Mouse (Mus musculus): ENCODE data around the gene Atp6v0a1.

Gene Atp6v0a1

DNA sequence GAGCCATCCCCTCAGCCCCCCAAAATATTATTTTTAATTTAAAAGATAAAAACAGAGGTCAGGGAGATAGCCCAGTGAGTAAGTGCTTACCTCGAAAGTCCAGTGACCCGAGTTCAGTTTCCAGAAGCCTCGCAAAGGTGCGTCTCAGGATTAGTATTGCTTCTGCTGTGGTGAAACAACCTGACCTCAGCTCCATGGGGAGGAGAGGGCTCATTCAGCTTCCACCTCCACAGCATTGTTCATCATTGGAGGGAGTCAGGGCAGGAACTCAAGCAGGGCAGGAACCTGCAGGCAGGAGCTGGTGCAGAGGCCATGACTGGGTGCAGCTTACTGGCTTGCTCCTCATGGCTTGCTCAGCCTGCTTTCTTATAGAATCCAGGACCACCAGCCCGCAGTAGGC is 51.8 kb downstream of the Atp6v0a1 start:
- DNase-seq (ENCODE audit: low read depth, low spot score) = no peak

DNA sequence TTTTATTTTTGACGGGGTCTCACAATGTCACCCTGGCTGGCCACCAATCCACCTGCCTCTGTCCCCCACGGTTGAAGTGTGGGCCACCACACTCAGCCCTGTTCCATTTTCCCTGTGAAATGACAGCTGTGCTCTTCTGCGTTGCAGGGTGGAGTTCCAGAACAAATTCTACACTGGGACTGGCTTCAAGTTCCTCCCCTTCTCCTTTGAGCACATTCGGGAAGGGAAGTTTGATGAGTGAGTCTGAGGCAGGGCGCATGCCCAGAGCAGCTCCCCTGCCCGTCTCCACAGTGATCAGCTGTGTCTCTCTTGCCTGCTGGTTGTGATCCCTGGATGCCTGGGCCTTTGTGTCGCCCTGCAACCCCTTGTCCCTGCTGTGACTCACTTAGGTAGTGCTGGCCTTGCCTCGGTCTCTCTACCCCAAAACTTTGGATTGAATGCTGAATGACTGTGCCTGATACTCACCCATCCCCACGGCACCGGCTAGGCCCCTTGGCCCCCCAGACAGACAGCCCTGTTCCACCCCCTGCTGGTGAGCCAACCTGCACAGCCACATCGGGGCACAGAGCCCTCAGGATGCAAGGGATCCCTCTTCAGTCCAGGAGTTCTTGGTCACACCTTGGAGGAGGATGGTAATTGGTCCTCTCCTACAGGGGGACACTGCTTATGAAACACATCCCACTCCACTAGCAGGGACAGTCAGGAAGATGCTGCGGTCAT is 53.1 kb downstream of the Atp6v0a1 start:
- peak; percentile 76 for DNase-seq (ENCODE audit: low read depth, low spot score)

DNA sequence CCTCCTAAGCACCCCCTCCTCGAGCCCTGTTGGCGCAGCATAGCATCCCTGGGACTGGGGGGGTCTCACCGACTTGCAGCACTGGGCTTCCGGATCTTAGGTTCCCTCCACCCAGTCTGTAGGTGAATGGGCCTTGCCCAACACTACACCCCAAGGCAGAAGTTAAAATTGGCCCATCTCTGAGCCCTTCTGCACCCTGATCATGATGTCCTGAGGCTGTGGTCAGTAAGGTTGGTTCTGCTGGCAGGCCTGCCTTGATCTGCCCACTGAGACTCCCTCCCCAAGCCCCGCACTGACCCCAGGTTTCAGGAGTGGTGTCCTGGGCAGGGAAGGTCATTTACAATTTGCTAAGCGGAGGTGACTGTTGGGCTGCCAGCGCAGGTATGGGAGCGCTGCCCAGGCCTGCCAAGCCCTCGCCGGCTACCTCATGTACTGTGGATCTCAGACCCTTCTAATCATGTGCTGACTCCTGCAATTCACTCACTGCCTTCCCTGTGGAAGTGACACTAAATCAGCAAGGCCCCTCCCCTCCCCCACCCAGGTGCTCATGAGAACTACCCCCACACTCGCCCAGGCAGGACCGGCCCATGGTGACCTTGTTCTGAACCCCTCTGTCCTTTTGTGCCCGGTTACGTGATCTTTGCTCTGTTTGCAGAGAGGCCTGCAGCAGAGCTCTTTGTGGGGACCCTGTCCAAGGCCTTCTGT is 53.9 kb downstream of the Atp6v0a1 start:
- no peak for DNase-seq (ENCODE audit: low read depth, low spot score)

DNA sequence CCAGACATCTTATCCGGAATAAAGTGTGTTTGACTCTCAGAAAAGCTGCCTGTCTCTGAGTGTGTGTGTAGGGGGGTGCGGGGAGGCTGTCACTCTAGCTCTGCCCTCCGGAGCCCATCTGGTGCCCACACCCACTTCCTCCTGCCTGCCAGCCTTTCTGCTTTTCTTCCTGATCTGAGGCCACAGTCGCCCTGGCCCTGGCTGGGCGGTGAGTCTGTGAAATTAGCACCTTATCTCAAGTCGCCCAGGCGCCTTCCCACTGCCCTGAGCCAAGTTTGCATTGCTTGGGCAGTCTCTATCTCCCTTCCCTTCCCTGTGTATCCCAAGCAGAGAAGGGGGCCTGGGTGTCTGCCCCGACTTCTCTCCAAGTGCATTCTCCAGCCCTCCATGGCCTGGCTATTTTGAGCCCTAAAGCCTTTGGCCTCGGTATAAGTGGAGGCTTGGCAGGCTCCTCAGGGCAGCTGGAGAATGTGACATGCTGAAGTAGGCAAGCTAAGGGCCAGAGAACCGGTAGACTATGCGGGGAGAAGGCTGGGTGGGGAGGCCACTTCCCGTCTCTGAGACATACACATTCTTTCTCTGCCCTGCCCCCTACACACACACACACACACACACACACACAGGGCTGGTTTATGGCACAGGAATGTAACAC is 54.5 kb downstream of the Atp6v0a1 start:
- DNase-seq (ENCODE audit: low read depth, low spot score) = peak; percentile 82

DNA sequence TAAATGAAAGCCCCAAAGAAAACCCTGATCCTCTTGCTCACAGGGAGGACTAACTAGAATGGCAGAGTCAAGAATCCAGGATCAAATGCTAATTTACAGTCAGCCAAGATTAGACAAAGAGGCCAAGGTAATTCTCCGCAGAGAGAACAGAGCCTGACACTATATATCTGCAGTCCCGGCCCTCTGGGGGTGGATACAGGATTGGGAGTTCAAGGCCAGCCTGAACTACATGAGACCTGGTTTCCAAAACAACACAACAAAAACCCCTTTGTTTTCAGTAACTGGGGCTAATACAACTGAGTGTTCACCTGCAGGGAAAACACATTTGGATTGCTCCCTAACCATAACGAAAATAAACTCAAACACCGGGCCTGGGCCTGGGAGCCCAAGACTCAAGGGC is 55.2 kb downstream of the Atp6v0a1 start:
- no peak for DNase-seq (ENCODE audit: low read depth, low spot score)

DNA sequence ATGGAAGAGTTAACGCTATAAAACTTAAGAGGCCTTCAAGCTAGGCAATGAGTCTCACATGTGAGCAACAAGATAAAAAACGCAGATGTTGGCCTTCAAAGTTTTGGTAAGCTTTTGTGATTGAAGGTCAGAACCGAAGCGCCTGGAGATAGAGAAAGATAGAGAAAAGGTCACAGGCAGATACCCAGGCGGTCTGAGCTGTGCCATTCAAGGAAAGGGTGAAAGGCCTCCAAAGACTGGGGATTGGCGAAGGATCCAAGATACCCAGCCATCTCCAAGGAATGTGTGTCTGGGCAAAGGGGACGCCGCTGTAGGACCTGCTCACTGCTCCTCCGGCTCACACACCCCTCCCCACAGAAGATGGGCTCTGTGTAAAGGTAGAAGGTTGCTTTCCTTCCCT is 55.8 kb downstream of the Atp6v0a1 start:
- no peak for DNase-seq (ENCODE audit: low read depth, low spot score)

DNA sequence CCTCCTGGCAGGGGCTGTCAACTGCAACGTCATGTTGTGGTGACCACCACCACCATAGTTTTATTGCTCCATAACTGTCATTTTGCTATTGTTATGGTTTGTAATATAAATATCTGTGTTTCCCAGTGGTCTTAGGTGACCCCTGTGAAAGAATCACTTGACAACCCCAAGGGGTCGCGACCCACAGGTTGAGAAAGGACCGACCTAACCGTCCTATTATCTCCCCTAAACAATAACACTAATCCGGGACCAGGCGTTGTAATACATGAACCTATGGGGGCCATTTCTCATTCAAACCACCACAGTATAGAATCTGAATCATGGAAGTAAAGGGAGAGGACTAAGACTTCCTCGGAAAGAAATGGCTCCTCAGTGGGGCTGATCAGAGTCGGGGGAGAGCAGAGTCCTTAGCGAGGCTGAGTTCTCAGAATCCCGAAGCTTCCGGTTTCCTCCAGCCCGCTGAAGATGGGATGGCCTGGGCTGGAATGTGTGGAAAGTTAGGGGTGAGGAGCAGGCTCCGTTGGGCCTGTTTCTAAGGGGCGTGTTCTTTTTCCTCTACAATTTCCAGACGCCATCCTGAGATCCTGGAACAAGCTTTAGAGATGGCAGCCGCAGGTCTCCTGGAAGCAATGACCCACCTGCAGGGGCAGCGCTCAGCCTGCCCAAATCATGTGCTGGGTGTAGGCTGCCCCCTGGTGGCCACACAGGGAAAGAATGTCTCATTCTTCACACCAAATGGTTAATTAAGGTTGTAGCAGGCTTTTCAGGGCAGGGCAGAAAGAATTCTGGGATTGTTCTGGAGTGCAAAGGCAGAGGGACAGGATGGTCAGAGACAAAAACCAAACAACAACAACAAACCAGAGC is 57.5 kb downstream of the Atp6v0a1 start:
- peak; percentile 74 for DNase-seq (ENCODE audit: low read depth, low spot score)

DNA sequence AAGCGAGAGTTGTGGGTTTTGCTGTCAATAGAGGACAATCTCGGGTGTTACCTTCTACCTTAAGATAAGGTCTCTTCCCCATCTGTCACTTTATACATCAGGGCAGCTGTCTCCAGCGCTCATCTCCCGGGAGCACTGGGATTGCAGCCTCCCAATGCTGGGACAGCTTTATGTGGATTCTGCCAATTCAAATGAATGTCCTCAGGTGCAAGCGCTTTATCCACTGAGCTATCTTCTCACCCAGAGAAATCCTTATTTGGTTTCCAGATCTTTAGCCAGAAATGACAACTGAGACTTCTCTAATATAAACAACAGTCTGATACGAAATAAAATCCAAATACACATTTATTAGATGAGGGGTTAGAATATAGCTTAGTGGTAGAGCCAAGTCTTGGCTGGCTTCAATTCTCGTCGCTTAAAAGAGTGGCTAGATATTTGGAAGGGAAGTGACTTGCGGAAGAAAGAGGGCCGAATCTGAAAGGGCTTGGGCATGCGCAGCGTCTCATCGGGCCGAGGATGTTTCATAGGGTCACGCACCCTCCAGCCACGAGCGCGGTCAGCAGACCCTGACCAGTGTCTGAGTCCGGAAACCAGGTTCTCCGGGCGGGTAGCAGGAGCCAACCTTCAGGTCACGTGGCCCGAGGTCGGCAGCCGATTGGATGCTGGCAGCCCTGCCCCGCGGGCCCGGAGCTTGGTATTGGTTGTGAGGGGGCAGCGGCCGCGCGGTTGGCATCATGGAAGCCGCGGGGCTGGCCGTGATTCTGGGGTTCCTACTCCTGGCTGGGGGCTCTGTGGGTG is 60.3 kb downstream of the Atp6v0a1 start, which contains the start of gene Naglu:
TSS of gene Naglu (plus strand) at position 622 of the 798 bp plus-strand sequence.
- DNase-seq (ENCODE audit: low read depth, low spot score) = peak; percentile 95

DNA sequence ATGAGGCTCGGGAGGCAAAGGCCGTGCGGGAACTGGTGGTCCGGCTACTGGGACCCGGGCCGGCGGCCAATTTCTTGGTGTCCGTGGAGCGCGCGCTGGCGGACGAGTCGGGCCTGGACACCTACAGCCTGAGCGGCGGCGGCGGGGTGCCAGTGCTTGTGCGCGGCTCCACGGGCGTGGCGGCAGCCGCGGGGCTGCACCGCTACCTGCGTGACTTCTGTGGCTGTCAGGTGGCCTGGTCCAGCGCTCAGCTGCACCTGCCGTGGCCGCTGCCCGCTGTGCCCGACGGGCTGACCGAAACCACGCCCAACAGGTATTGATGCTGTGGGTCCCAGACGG is 60.9 kb downstream of the Atp6v0a1 start:
- no peak for DNase-seq (ENCODE audit: low read depth, low spot score)

DNA sequence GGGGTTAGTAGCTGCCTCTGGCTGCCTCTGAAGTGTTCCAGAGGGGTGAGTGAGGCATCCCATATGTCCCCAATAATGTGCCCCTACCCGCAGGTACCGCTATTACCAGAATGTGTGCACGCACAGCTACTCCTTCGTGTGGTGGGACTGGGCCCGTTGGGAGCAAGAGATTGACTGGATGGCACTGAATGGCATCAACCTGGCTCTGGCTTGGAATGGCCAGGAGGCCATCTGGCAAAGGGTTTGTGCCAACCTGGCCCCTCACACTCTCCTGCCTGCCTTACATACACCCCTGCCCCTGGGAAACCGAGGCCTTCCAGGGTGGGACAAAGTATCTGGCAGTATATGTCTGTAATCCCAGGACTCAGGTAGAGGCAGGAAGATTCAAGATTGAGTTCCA is 61.7 kb downstream of the Atp6v0a1 start:
- DNase-seq (ENCODE audit: low read depth, low spot score) = no peak

DNA sequence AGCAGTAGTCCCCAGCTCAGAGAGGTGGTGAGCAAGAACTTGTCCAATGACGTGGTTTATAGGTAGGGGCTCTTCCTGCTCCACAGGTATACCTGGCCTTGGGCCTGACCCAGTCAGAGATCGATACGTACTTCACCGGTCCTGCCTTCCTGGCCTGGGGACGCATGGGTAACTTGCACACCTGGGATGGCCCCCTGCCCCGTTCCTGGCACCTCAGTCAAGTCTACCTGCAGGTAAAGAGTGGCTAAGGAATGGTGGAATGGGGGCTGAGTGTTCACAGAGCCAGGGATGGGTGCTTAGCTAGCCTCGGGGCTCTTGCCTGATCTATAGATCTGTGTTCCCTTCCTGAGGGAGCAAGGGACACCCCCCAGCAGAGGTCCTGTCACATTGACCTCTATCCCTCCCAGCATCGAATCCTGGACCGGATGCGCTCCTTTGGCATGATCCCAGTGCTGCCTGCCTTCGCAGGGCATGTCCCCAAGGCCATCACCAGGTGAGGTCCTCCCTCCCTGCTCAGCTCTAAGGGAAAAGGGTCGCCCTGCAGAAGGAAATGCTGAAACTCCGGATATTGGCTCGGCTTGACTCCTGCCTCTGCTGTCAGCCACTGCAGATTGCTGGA is 62.7 kb downstream of the Atp6v0a1 start:
- no peak for DNase-seq (ENCODE audit: low read depth, low spot score)

DNA sequence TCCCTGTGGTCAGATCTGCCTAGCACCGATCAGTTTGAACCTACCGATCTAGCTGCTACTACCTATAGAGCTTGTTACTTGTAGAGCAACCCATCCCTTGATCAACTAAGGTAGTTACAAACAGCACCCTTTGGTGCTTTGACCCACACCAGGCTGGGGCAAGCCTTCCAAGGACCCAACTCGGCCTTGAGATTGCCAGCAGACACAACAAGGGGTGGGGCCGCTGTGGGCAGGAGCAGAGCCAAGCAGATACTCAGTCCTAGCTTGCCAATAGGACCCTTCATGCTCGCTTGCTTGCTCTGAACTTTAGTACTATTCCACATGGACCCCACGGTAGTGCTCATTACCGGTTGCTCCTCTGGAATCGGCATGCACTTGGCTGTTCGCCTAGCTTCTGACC is 68.9 kb downstream of the Atp6v0a1 start, which contains the start of gene Hsd17b1:
TSS of gene Hsd17b1 (plus strand) at position 291 of the 400 bp plus-strand sequence.
- no peak for DNase-seq (ENCODE audit: low read depth, low spot score)

DNA sequence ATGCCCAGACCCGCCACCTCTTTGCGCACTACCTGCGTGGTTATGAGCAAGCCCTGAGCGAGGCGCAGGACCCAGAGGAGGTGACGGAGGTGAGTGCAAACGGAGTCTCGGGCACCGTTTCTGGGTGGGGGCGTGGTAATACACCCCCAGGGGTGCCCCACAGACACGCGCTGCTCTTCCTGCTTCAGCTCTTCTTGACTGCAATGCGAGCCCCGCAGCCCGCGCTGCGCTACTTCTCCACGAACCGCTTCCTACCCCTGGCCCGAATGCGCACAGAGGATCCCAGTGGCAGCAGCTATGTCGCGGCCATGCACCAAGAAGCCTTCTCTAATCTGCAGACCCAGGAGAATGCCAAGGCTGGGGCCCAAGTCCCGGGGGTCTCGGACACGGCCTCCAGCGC is 70.5 kb downstream of the Atp6v0a1 start:
- DNase-seq (ENCODE audit: low read depth, low spot score) = no peak

DNA sequence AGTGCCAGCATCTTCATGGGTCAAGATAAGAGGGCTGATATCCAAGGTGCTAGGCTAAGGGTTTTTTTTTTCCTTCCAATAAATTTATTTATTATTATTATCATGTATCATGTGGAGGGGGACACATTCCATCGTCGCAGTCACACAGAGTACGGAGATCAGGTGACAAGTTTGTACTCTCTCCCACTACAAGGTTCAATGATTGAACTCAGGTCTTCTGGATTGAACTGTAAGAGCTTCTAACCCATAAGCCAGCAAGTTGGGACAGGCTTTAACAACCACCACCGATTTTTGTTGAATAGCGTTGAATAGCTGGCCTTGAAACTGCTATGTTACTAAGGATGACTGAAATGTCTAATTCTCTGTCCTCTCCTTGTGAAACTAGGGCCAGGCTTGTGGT is 71.2 kb downstream of the Atp6v0a1 start:
- DNase-seq (ENCODE audit: low read depth, low spot score) = no peak

DNA sequence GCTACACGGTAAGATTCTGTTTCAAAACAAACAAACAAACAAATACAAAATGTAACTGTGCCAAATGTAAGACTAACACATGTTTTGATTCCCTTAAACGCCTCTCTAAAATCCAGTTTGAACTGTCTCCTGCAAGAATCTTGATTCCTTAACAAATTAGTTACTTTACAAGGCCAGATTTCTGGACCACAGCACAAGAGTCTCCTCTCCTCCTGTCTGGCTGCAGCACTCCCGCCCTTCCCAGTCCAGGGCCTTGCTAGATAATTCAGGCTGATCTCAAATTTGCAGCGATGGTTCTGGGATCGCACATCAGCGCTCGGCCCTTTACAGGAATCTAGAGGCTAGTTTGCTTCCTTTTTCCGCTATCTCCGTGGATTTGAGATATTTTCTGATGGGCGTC is 72.4 kb downstream of the Atp6v0a1 start:
- DNase-seq (ENCODE audit: low read depth, low spot score) = no peak

DNA sequence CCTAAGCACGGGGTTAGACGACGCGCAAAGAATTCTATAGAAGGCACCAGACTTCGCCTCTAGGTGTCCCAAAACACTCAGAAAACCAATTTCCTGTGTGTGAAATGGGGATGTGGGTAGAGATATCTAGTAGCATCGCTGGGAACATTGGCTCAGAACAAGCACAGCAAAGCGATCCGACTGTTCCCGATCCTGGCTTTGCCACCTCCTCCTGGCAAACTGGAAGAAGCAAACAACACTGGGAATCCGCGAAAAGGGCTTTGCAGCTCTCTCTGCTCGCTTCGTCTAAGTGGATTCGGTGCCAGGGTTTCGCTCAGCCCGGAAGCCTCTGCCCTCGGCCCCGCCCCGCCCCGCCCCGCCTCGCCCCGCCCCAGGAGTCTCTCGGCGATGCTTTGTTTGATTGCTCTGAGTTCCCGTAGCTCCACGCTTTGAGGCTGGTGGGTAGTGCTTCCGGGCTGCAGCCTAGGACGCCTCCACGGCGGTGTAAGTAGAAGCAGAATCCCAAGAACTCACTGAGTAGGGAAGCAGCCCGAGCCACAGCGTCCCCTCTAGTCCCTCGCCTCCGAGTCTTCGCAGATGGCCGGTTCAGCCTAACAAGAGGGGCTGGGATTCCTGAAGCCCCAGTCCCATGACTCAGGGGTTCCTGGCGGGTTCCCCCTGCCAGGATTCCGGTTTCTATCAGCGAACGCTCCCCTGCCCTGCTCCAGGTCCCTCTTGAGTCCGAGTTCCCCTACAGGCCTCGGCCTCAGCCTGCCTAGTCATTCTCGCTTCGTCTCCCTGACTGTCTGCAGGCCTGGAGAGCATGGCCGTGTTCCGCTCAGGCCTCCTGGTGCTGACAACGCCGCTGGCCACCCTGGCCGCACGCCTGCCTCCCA is 73.2 kb downstream of the Atp6v0a1 start, which contains the start of gene Coasy:
TSS of gene Coasy (plus strand) at position 358 of the 875 bp plus-strand sequence.
- DNase-seq (ENCODE audit: low read depth, low spot score) = peak; percentile 83

DNA sequence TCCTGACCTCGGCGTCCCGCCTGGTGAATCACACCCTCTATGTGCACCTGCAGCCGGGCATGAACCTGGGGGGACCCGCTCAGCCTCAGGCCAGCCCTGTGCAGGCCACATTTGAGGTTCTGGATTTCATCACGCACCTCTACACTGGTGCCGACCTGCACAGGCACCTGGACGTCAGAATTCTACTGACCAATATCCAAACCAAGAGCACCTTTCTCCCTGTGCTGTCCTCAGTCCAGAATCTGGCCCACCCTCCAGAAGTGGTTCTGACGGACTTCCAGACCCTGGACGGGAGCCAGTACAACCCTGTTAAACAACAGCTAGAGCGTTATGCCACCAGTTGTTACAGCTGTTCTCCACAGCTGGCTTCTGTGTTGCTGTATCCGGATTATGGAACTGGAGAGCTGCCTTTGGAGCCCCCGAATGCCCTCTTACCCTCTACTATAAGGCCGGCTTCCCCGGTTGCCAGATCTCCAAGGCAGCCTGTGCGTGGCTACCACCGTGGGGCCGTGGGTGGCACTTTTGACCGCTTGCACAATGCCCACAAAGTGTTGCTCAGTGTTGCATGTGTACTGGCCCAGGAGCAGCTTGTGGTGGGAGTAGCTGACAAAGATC is 73.9 kb downstream of the Atp6v0a1 start:
- DNase-seq (ENCODE audit: low read depth, low spot score) = no peak

DNA sequence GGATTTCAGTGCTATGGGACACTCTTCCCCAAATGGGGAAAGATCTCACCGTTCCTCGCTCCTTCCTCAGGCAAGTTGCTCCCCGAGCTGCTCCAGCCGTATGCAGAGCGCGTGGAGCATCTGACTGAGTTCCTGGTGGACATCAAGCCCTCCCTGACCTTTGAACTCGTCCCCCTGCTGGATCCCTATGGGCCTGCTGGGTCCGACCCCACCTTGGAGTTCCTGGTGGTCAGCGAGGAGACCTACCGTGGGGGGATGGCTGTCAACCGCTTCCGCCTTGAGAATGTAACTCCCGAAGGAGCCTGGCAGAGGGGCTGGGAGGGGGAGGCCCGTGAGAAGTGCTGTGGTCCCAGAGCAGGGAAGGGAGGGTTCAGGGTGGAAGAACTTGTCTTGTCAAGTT is 75.0 kb downstream of the Atp6v0a1 start:
- DNase-seq (ENCODE audit: low read depth, low spot score) = no peak

DNA sequence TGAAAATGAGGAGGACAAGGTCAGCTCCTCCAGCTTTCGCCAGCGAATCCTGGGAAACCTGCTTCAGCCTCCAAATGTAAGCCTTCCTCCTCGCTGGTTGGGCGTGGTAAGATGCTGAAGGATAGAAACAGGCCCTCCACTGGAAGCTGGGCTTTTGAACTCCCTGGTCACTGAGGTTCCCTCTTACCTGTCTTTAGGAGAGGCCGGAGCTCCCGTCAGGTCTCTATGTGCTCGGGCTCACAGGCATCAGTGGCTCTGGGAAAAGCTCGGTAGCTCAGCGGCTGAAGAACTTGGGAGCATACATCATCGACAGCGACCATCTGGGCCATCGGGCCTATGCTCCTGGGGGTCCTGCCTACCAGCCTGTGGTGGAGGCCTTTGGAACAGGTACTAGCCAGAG is 75.6 kb downstream of the Atp6v0a1 start:
- no peak for DNase-seq (ENCODE audit: low read depth, low spot score)
